Mouse (Mus musculus) forebrain, embryonic 14.5 days (tissue): ENCODE results near the gene Phf5a. TPM values are rescaled to one million over a fixed set of nuclear protein-coding genes. Genes with fewer than 3 reads are reported as not detected.

ENCODE experiments used
- ATAC-seq: fragments of 200-750 bp; cut with Nextera tagmentation; 2 replicates; pipeline ENCODE4 v1.8.0; 2017; ENCODE audit warnings: mild to moderate bottlenecking, moderate library complexity
- DNase-seq: peaks from one replicate; pipeline ENCODE4 v3.0.0-alpha.2; 2015; ENCODE audit warnings: low spot score
- H3K27ac ChIP-seq: fragments of 300-500 bp; sonication (generic); 2 replicates; pipeline ENCODE4 v1.5.1; 2014; ENCODE audit warnings: low read depth, mild to moderate bottlenecking, control low read depth, low read length, moderate library complexity
- H3K27me3 ChIP-seq: fragments of 300-500 bp; sonication (generic); replicated peaks from 2 replicates; pipeline ENCODE4 v1.6.1; 2014; ENCODE audit warnings: low read length, control low read depth, mixed read lengths; ENCODE audit not compliant: control insufficient read depth, insufficient read depth
- H3K36me3 ChIP-seq: fragments of 300-500 bp; sonication (generic); 2 replicates; pipeline ENCODE4 v1.6.1; 2014; ENCODE audit warnings: low read length, control low read depth; ENCODE audit not compliant: control insufficient read depth, insufficient read depth
- H3K4me1 ChIP-seq: fragments of 300-500 bp; sonication (generic); 2 replicates; pipeline ENCODE4 v1.6.1; 2014; ENCODE audit warnings: antibody characterized with exemption, low read length, control low read depth; ENCODE audit not compliant: control insufficient read depth, insufficient read depth
- H3K4me2 ChIP-seq: fragments of 300-500 bp; sonication (generic); 2 replicates; pipeline ENCODE4 v1.6.1; 2014; ENCODE audit warnings: mild to moderate bottlenecking, control low read depth, low read length
- H3K4me3 ChIP-seq: fragments of 300-500 bp; sonication (generic); 2 replicates; pipeline ENCODE4 v1.5.1; 2014; ENCODE audit warnings: low read depth, low read length, control low read depth
- H3K9ac ChIP-seq: fragments of 300-500 bp; sonication (generic); 2 replicates; pipeline ENCODE4 v1.6.1; 2014; ENCODE audit warnings: mild to moderate bottlenecking, low read length, control low read depth, moderate library complexity
- H3K9me3 ChIP-seq: fragments of 300-500 bp; sonication (generic); replicated peaks from 2 replicates; pipeline ENCODE4 v1.6.1; 2016; ENCODE audit warnings: low read length, control low read depth, mixed read lengths; ENCODE audit not compliant: control insufficient read depth
- WGBS: fragments of 180-500 bp; shearing (Covaris S2); extraction: QIAGEN DNeasy Blood & Tissue Kit; methylation state at CpG from one replicate; pipeline ENCODE4 v1.1.7; 2014; 5-methylcytosine and 5-hydroxymethylcytosine counted together
- polyA plus RNA-seq: library from polyadenylated mRNA; unstranded; fragments of >200 nt; fragmentation: Nextera tagmentation; extraction: Ambion mirVana; gene quantifications from 2 replicates; pipeline ENCODE4 v1.2.1, GENCODE M21; 2014

Gene Phf5a
- 153 and 202 TPM in 2 replicates for polyA plus RNA-seq

GRCm38 (mm10) chr15:81871604-81872261, at the start of gene Phf5a:
Gene Phf5a (minus strand): TSS chr15:81871911.
- ATAC-seq: peak; percentile 91

GRCm38 (mm10) chr15:81921255-81921654, 49.5 kb upstream of the Phf5a start:
- Histone ChIP-seq H3K27ac (no peak overlapping the region), H3K9me3 (no peaks in the 10 kb centered on the region), H3K4me3 (no peak overlapping the region), H3K9ac (no peak overlapping the region), H3K27me3 (no peaks in the 10 kb centered on the region), H3K4me2 (no peak overlapping the region), H3K4me1 (peaks cover 13% of the 10 kb centered on the region), H3K36me3 (peaks cover 34% of the 10 kb centered on the region)
- DNase-seq (no peak), ATAC-seq (no peak)
- 65% methylated on average over 5 of the region's 5 CpGs for WGBS

More at GRCm38 (mm10) chr15:81871604-81872261, at the start of gene Phf5a:
- peak within 1 kb of the TSS; percentile 95 for H3K4me3 ChIP-seq
- WGBS: under 1% methylated on average over 30 of the region's 30 CpGs
- peak within 1 kb of the TSS; percentile 98 for H3K27ac ChIP-seq
- no peaks in the 10 kb centered on the region for H3K27me3 ChIP-seq
- H3K36me3 ChIP-seq: peaks cover 38% of the 10 kb centered on the region
- peak within 1 kb of the TSS; percentile 89 for H3K4me2 ChIP-seq
- DNase-seq: peak; percentile 98
- H3K9ac ChIP-seq: peak within 1 kb of the TSS; percentile 85
- H3K9me3 ChIP-seq: no peaks in the 10 kb centered on the region
- H3K4me1 ChIP-seq: peaks cover 8% of the 10 kb centered on the region

GRCm38 (mm10) chr15:81920546-81921217, 49.0 kb upstream of the Phf5a start:
- no peak overlapping the region for H3K4me2 ChIP-seq
- no peak for DNase-seq
- ATAC-seq: no peak
- H3K27me3 ChIP-seq: no peaks in the 10 kb centered on the region
- H3K9me3 ChIP-seq: no peaks in the 10 kb centered on the region
- H3K9ac ChIP-seq: no peak overlapping the region
- H3K36me3 ChIP-seq: peaks cover 40% of the 10 kb centered on the region
- no peak overlapping the region for H3K4me3 ChIP-seq
- WGBS: 85% methylated on average over 10 of the region's 10 CpGs
- H3K27ac ChIP-seq: no peak overlapping the region
- peaks cover 13% of the 10 kb centered on the region for H3K4me1 ChIP-seq

- no peaks in the 10 kb centered on the region for H3K27me3 ChIP-seq
- no peaks in the 10 kb centered on the region for H3K9me3 ChIP-seq
- no peak overlapping the region for H3K4me3 ChIP-seq
- ATAC-seq (no peak), DNase-seq (no peak)
- no peak overlapping the region for H3K27ac ChIP-seq
- no peaks in the 10 kb centered on the region for H3K4me1 ChIP-seq
- no peak overlapping the region for H3K4me2 ChIP-seq
- WGBS: 93% methylated on average over 5 of the region's 5 CpGs
- no peak overlapping the region for H3K9ac ChIP-seq
- H3K36me3 ChIP-seq: peaks cover 56% of the 10 kb centered on the region
Measured at GRCm38 (mm10) chr15:81919062-81919461, 47.4 kb upstream of the Phf5a start.

DNA sequence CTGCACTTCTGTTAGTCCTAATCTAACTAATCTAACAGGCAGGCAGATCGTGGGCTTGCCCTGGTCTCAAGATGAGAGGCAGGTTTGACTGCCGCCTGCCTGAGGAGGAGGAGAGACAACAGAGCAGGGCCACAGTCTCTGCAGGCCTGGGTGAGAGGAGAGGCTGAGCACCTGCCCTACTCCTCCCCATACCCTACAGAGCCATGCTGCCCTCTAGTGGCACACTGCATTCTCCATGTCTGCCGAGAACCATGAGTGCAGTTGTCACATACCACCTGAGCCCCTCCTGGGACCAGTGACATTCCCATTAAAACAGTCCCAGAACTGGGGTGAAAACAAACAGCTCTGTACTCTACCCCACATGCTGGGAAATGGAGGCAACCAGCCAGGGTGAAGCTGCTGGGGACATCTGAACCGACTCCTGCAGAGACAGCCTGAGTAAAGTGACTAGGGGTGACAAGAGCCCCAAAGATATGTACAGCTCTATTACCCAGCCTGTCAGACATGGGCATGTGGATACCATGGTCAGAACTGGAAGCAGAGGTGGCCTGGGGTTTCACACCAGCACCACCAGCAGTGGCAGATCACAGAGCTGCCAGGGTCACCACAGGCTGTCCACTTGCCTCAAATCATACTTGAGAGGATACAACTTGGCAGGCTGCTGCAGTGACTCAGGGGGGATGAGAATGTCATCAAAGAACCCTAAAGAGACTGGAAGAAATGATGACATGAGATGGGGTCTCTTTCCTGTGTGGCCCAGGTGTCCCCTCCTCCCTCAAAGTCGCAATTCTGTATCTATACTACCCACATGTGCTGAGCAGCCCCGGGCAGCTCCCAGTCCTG, 46.1 kb upstream of the Phf5a start:
- Histone ChIP-seq H3K4me2 (no peak overlapping the region), H3K4me3 (no peak overlapping the region), H3K9me3 (no peaks in the 10 kb centered on the region), H3K4me1 (no peaks in the 10 kb centered on the region), H3K9ac (no peak overlapping the region), H3K36me3 (peaks cover 65% of the 10 kb centered on the region), H3K27ac (no peak overlapping the region), H3K27me3 (no peaks in the 10 kb centered on the region)
- ATAC-seq: peak; percentile 71
- WGBS: 55% methylated on average over 6 of the region's 6 CpGs
- DNase-seq: peak; percentile 63

DNA sequence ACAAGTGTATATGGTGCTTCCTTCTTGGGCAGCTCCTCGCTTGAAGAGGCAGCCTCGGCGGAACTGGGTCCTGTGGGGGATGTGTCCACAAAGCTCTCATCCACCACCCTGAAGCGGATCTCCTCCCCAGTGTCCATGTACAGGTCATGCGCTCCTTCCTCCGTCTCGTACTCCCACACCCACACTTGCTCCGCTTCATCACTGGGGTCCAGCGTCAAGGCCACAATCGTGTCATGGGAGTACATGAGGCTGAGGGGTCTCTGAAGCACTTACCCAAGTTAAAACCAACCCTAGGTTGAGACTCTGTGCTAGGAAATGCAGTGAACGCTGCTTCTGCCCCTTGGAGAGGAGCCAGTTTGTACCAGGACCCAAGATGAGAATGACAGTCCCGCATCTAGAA, 45.5 kb upstream of the Phf5a start:
- H3K36me3 ChIP-seq: peaks cover 68% of the 10 kb centered on the region
- no peak overlapping the region for H3K4me2 ChIP-seq
- no peak overlapping the region for H3K4me3 ChIP-seq
- no peak for DNase-seq
- H3K27me3 ChIP-seq: no peaks in the 10 kb centered on the region
- H3K9ac ChIP-seq: no peak overlapping the region
- H3K27ac ChIP-seq: no peak overlapping the region
- no peaks in the 10 kb centered on the region for H3K9me3 ChIP-seq
- no peak for ATAC-seq
- H3K4me1 ChIP-seq: no peaks in the 10 kb centered on the region
- 88% methylated on average over 12 of the region's 12 CpGs for WGBS

DNA sequence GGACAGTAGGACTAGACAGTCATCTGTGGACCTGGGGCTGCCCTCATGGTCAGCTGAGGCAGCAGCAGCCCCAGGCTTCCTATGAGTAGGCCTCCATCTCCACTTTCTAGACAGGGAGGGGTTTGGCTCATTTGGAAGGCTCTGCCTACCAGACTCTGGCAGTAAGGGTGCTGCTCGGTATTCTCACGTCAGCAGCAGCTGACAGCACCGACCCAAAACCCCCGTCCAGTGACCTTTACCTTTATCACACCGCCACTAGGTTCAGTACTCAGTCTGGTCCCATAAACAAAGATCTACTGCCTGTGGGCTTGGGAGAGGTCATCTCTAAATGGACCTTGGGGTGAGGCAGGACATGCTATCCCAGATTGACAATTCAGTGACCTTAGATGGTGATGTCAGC, 44.0 kb upstream of the Phf5a start:
- Histone ChIP-seq H3K36me3 (peaks cover 79% of the 10 kb centered on the region), H3K27me3 (no peaks in the 10 kb centered on the region)
- 85% methylated on average over 5 of the region's 5 CpGs for WGBS

GRCm38 (mm10) chr15:81914668-81915067, 43.0 kb upstream of the Phf5a start:
- H3K4me1 ChIP-seq: no peaks in the 10 kb centered on the region
- H3K9me3 ChIP-seq: no peaks in the 10 kb centered on the region
- no peak overlapping the region for H3K9ac ChIP-seq
- H3K36me3 ChIP-seq: peaks cover 88% of the 10 kb centered on the region
- DNase-seq (no peak), ATAC-seq (no peak)
- no peaks in the 10 kb centered on the region for H3K27me3 ChIP-seq
- no peak overlapping the region for H3K4me2 ChIP-seq
- H3K27ac ChIP-seq: no peak overlapping the region
- no peak overlapping the region for H3K4me3 ChIP-seq
- WGBS: 91% methylated on average over 5 of the region's 5 CpGs

More for the DNA sequence above, 44.0 kb upstream of the Phf5a start:
- DNase-seq (no peak), ATAC-seq (no peak)
- no peak overlapping the region for H3K27ac ChIP-seq
- no peak overlapping the region for H3K4me2 ChIP-seq
- no peaks in the 10 kb centered on the region for H3K4me1 ChIP-seq
- no peak overlapping the region for H3K4me3 ChIP-seq
- H3K9me3 ChIP-seq: no peaks in the 10 kb centered on the region
- H3K9ac ChIP-seq: no peak overlapping the region
